Mouse (Mus musculus) spleen, adult 2 months (tissue): ENCODE results near the gene Tmem11.
A peak's percentile ranks its signal among the peaks of the same experiment; 100 is the strongest.

Source experiments
- CTCF ChIP-seq: fragments of 200-500 bp; IDR thresholded peaks from 2 replicates; pipeline ENCODE4 v1.5.1; 2011; ENCODE audit warnings: mild to moderate bottlenecking, inconsistent platforms; ENCODE audit not compliant: insufficient read depth, insufficient read length, insufficient replicate concordance; ENCODE audit errors: extremely low read depth
- POLR2A ChIP-seq: fragments of 200-500 bp; IDR thresholded peaks from 2 replicates; pipeline ENCODE4 v1.6.1; 2011; ENCODE audit warnings: low read depth, low read length, inconsistent platforms

DNA sequence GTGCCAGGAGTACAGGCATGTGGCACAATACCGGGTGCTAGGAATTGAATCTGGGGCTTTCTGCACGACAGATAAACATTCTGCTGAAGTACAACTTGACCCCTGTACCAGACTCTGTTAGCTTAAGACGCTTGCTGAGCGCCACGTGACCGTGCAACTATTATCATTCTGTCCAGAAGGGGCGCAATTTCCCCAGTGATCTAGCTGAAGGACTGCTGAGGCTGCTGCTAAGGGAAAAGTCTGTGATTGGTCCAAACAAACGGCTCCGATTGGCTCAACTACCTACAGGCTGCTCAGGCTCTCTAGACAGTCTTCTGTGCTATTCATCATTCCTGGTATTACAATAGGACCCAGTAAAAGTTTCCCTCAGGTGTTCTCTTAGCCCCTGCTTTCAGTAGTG lies 48.2 kb upstream of the Tmem11 start:
- TF ChIP-seq CTCF: peak; percentile 73; the same call in 1 of the 2 replicates
- TF ChIP-seq POLR2A: no peak
